Mouse (Mus musculus): ENCODE data around the gene Jup.

GRCm38 (mm10) chr11:100397600-100398389, at the start of gene Jup:
- TF ChIP-seq CTCF (IDR thresholded peaks at IDR 0.05) (no peak), EP300 (IDR thresholded peaks at IDR 0.05) (peak; percentile 67)
